ENCODE assay signal across 29 mouse cellular contexts in the genomic region with DNA sequence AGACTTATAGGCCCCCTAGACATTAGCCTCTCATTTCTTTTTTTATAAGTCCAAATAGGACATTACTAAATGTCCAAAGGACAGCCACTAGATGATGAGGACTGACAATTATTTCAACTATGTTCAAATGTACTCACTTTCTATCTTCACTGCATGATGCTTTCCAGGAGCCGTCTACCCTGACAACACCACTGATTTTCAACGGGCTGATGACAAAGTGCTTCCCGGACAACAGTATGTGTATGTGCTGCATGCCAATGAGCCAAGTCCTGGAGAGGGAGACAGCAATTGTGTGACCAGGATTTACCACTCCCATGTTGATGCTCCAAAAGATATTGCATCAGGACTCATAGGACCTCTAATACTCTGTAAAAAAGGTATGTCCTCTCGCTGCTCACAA. TPM values are rescaled to one million over a fixed set of nuclear protein-coding genes. Genes with fewer than 3 reads are reported as not detected.
"Had no signal": no experiment of that assay in that cellular context is flagged by ENCODE, and none has a peak within 500 bp of the region (broad histone marks: within the 10 kb centered on the region; RNA-seq: fewer than 3 reads in every experiment).

No protein-coding gene starts in this region.

- H3K27me3 ChIP-seq: embryonic facial prominence, embryonic 12.5 days; embryonic facial prominence, embryonic 13.5 days; embryonic facial prominence, embryonic 15.5 days; forebrain, embryonic 12.5 days; forebrain, embryonic 13.5 days; forebrain, embryonic 15.5 days had no signal

- H3K9me3 ChIP-seq: embryonic facial prominence, embryonic 10.5 days; embryonic facial prominence, embryonic 12.5 days; embryonic facial prominence, embryonic 13.5 days; embryonic facial prominence, embryonic 15.5 days; forebrain, embryonic 10.5 days; forebrain, embryonic 12.5 days; forebrain, embryonic 13.5 days; forebrain, embryonic 15.5 days had no signal

- H3K27ac ChIP-seq: embryonic facial prominence, embryonic 10.5 days; embryonic facial prominence, embryonic 12.5 days; embryonic facial prominence, embryonic 13.5 days; embryonic facial prominence, embryonic 15.5 days; forebrain, embryonic 10.5 days; forebrain, embryonic 12.5 days; forebrain, embryonic 13.5 days; forebrain, embryonic 15.5 days; gastrocnemius, adult 2 months; heart, adult 2 months had no signal

- H3K4me2 ChIP-seq: embryonic facial prominence, embryonic 12.5 days; embryonic facial prominence, embryonic 13.5 days; embryonic facial prominence, embryonic 15.5 days; forebrain, embryonic 12.5 days; forebrain, embryonic 13.5 days; forebrain, embryonic 15.5 days had no signal

- H3K9ac ChIP-seq: embryonic facial prominence, embryonic 12.5 days; embryonic facial prominence, embryonic 13.5 days; embryonic facial prominence, embryonic 15.5 days; forebrain, embryonic 12.5 days; forebrain, embryonic 13.5 days; forebrain, embryonic 15.5 days; forebrain, postnatal 0 days had no signal

- ATAC-seq: forebrain, embryonic 13.5 days; forebrain, embryonic 14.5 days; forebrain, embryonic 15.5 days; forebrain, embryonic 16.5 days; forebrain, postnatal 0 days had no signal

- H3K36me3 ChIP-seq: embryonic facial prominence, embryonic 10.5 days; embryonic facial prominence, embryonic 12.5 days; embryonic facial prominence, embryonic 13.5 days; embryonic facial prominence, embryonic 15.5 days; forebrain, embryonic 10.5 days; forebrain, embryonic 12.5 days; forebrain, embryonic 15.5 days had no signal

- H3K4me1 ChIP-seq: embryonic facial prominence, embryonic 10.5 days; embryonic facial prominence, embryonic 12.5 days; embryonic facial prominence, embryonic 13.5 days; embryonic facial prominence, embryonic 15.5 days; forebrain, embryonic 10.5 days; forebrain, embryonic 12.5 days; forebrain, embryonic 13.5 days; forebrain, embryonic 15.5 days had no signal

- DNase-seq: cerebellum, adult 2 months; cerebellum, adult 8-10 months; cerebellum, adult 9-10 months; cerebellum, adult 9-11 months; cerebellum, postnatal 10 days; cerebellum, postnatal 14 days; cerebellum, postnatal 25 days; cerebellum, postnatal 36 days; embryo, embryonic 11 days; forebrain, postnatal 0 days; gastrocnemius, adult 2 months; gastrocnemius, postnatal 10 days; gastrocnemius, postnatal 14 days; gastrocnemius, postnatal 25 days; gastrocnemius, postnatal 36 days; heart, adult 11 months; heart, adult 18-20 months; heart, adult 2 months had no signal

- H3K4me3 ChIP-seq: embryonic facial prominence, embryonic 10.5 days; embryonic facial prominence, embryonic 12.5 days; embryonic facial prominence, embryonic 13.5 days; embryonic facial prominence, embryonic 15.5 days; erythroblast, embryonic 14.5 days; forebrain, embryonic 10.5 days; forebrain, embryonic 12.5 days; forebrain, embryonic 13.5 days; forebrain, embryonic 15.5 days; gastrocnemius, adult 2 months; heart, adult 2 months had no signal

RNA-seq across cellular contexts. Expression of gene Cp, which starts 9.2 kb away (rescaled TPM):
- polyA plus RNA-seq: erythroblast, embryonic 14.5 days had no signal
